Mouse (Mus musculus): Measurements from ENCODE around the gene Lhx2. TPM values are rescaled to one million over a fixed set of nuclear protein-coding genes. Genes with fewer than 3 reads are reported as not detected.

Gene Lhx2
- polyA plus RNA-seq, 1 experiment from 2014 or later: 15.5 TPM

GRCm38 (mm10) chr2:38410227-38410626 lies 71.1 kb downstream of the Lhx2 start:
- Histone ChIP-seq H3K4me2 (ENCODE audit: low read depth, low read length) (no peak overlapping the region), H3K36me3 (replicated peaks; ENCODE audit: control insufficient read depth, insufficient read depth, low read depth, low read length) (no peaks in the 10 kb centered on the region)
- whole genome bisulfite sequencing: 84% methylated on average over 6 of the region's 6 CpGs

GRCm38 (mm10) chr2:38412599-38413177 lies 73.6 kb downstream of the Lhx2 start:
- Histone ChIP-seq H3K9me3 (replicated peaks; ENCODE audit: control insufficient read depth, low read length) (no peaks in the 10 kb centered on the region), H3K4me1 (ENCODE audit: control insufficient read depth, insufficient read depth, low read length) (no peaks in the 10 kb centered on the region), H3K9ac (replicated peaks; ENCODE audit: low read length) (no peak overlapping the region), H3K36me3 (replicated peaks; ENCODE audit: control insufficient read depth, insufficient read depth, low read depth, low read length) (no peaks in the 10 kb centered on the region), H3K4me3 (ENCODE audit: low read depth, low read length) (no peak overlapping the region), H3K4me2 (ENCODE audit: low read depth, low read length) (no peak overlapping the region), H3K27me3 (ENCODE audit: control insufficient read depth, insufficient read depth, low read length) (no peaks in the 10 kb centered on the region), H3K27ac (replicated peaks; ENCODE audit: low read depth, low read length) (no peak overlapping the region)
- no peak for ATAC-seq (replicated peaks; ENCODE audit: insufficient number of reproducible peaks, low FRiP score, low TSS enrichment, low read depth)
- 29% methylated on average over 11 of the region's 11 CpGs for WGBS
- no peak for DNase-seq (ENCODE audit: low spot score)

More at GRCm38 (mm10) chr2:38410227-38410626, 71.1 kb downstream of the Lhx2 start:
- ATAC-seq (replicated peaks; ENCODE audit: insufficient number of reproducible peaks, low FRiP score, low TSS enrichment, low read depth): no peak
- no peak for DNase-seq (ENCODE audit: low spot score)
- H3K4me3 ChIP-seq (ENCODE audit: low read depth, low read length): no peak overlapping the region
- H3K27ac ChIP-seq (replicated peaks; ENCODE audit: low read depth, low read length): no peak overlapping the region
- H3K9me3 ChIP-seq (replicated peaks; ENCODE audit: control insufficient read depth, low read length): no peaks in the 10 kb centered on the region
- H3K9ac ChIP-seq (replicated peaks; ENCODE audit: low read length): no peak overlapping the region
- H3K27me3 ChIP-seq (ENCODE audit: control insufficient read depth, insufficient read depth, low read length): no peaks in the 10 kb centered on the region
- no peaks in the 10 kb centered on the region for H3K4me1 ChIP-seq (ENCODE audit: control insufficient read depth, insufficient read depth, low read length)

- no peak for ATAC-seq (replicated peaks; ENCODE audit: insufficient number of reproducible peaks, low FRiP score, low TSS enrichment, low read depth)
These were observed 78.9 kb downstream of the Lhx2 start for GRCm38 (mm10) chr2:38417970-38418369.

More at GRCm38 (mm10) chr2:38417970-38418369, 78.9 kb downstream of the Lhx2 start:
- WGBS: 16% methylated on average over 4 of the region's 4 CpGs
- Histone ChIP-seq H3K27me3 (ENCODE audit: control insufficient read depth, insufficient read depth, low read length) (no peaks in the 10 kb centered on the region), H3K9me3 (replicated peaks; ENCODE audit: control insufficient read depth, low read length) (no peaks in the 10 kb centered on the region), H3K4me3 (ENCODE audit: low read depth, low read length) (no peak overlapping the region), H3K4me1 (ENCODE audit: control insufficient read depth, insufficient read depth, low read length) (no peaks in the 10 kb centered on the region), H3K9ac (replicated peaks; ENCODE audit: low read length) (no peak overlapping the region), H3K27ac (replicated peaks; ENCODE audit: low read depth, low read length) (no peak overlapping the region), H3K36me3 (replicated peaks; ENCODE audit: control insufficient read depth, insufficient read depth, low read depth, low read length) (no peaks in the 10 kb centered on the region), H3K4me2 (ENCODE audit: low read depth, low read length) (no peak overlapping the region)
- DNase-seq (ENCODE audit: low spot score): peak; percentile 83

Other genes starting within 250 kb of the Lhx2 start
- gene Dennd1a, start 51.9 kb upstream of the Lhx2 start, polyA plus RNA-seq (2014; fragmentation: Nextera tagmentation; extraction: Ambion mirVana): 8.1 and 8.6 TPM in 2 replicates
- 111 and 117 TPM in 2 replicates for gene Nek6, start 172.4 kb downstream of the Lhx2 start, polyA plus RNA-seq (2014; fragmentation: Nextera tagmentation; extraction: Ambion mirVana)